Mouse (Mus musculus): Measurements from ENCODE around the gene Dnmbp.

- TF ChIP-seq GATA1 (IDR thresholded peaks at IDR 0.05; ENCODE audit: low read length) (no peak), TAL1 (IDR thresholded peaks at IDR 0.05; ENCODE audit: low read length) (no peak)
These were observed 18.6 kb downstream of the Dnmbp start for GRCm38 (mm10) chr19:43921410-43921809.
